Mouse (Mus musculus) brain, embryonic 14.5 days (tissue): ENCODE measurements around the gene Arhgap29.

ENCODE experiments used
- CTCF ChIP-seq: fragments of 200-500 bp; IDR thresholded peaks from 2 replicates; pipeline ENCODE4 v1.5.1; 2012; ENCODE audit warnings: inconsistent platforms, mild to moderate bottlenecking, moderate library complexity, borderline replicate concordance; ENCODE audit not compliant: insufficient read depth, insufficient read length; ENCODE audit errors: extremely low read depth
- POLR2A ChIP-seq: fragments of 200-500 bp; IDR thresholded peaks from 2 replicates; pipeline ENCODE4 v1.6.1; 2012; ENCODE audit warnings: mild to moderate bottlenecking, inconsistent platforms, borderline replicate concordance; ENCODE audit not compliant: poor library complexity, insufficient read depth, insufficient read length, severe bottlenecking; ENCODE audit errors: extremely low read depth

- no peak for TF ChIP-seq POLR2A
- TF ChIP-seq CTCF = no peak
Measured at GRCm38 (mm10) chr3:121975381-121975780, 23.0 kb downstream of the Arhgap29 start.
